Mouse (Mus musculus) CH12.LX (cell line): ENCODE results near the gene Slc22a4. TPM values are rescaled to one million over a fixed set of nuclear protein-coding genes. Genes with fewer than 3 reads are reported as not detected.
"Not testable (repeated sequence)": the region's sequence is repeated elsewhere in the genome, so short reads cannot be mapped to it uniquely, and the experiment has no call there.

ENCODE experiments used
- DNase-seq: peaks from one replicate; pipeline ENCODE4 v3.0.0-alpha.2; 2013; ENCODE audit errors: extremely low read depth
- H3K27ac ChIP-seq: 2 replicates; pipeline ENCODE4 v1.5.1; 2012; ENCODE audit warnings: low read depth, mild to moderate bottlenecking, control low read depth, moderate library complexity; ENCODE audit not compliant: insufficient read depth
- H3K27me3 ChIP-seq: replicated peaks from 2 replicates; pipeline ENCODE3; 2012; ENCODE audit warnings: inconsistent platforms
- H3K36me3 ChIP-seq, 2 experiments: replicated peaks in 1 of 2; 2 replicates each; pipeline versions ENCODE3 to v1.6.1; 2012; ENCODE audit warnings: inconsistent platforms in 1 of 2, low read length in 1 of 2, mild to moderate bottlenecking in 1 of 2, mixed read lengths in 1 of 2, moderate library complexity in 1 of 2; ENCODE audit not compliant: control insufficient read depth in 1 of 2, insufficient read depth in 1 of 2
- H3K4me1 ChIP-seq, 2 experiments: 2 replicates each; pipeline ENCODE4 v1.6.1; 2012; ENCODE audit warnings: inconsistent platforms in 1 of 2, moderate library complexity in 1 of 2; ENCODE audit not compliant: insufficient read depth in 2 of 2, control insufficient read depth in 1 of 2
- H3K4me2 ChIP-seq: 2 replicates; pipeline ENCODE4 v1.6.1; 2012; ENCODE audit warnings: low read depth, mild to moderate bottlenecking, control low read depth; ENCODE audit not compliant: poor library complexity, insufficient read depth, severe bottlenecking
- H3K4me3 ChIP-seq, 3 experiments: fragments of 150-350 bp in 1 of 3; sonication (generic) in 1 of 3; replicated peaks in 1 of 3; 2 replicates each; pipeline versions ENCODE3 to v1.5.1; 2011 to 2012; ENCODE audit warnings: low read depth in 2 of 3, low read length in 2 of 3, mild to moderate bottlenecking in 2 of 3, moderate library complexity in 2 of 3, control low read depth in 1 of 3, improper control_type of control experiment in 1 of 3, inconsistent platforms in 1 of 3, mixed read lengths in 1 of 3; ENCODE audit not compliant: poor library complexity in 1 of 3
- H3K79me2 ChIP-seq: replicated peaks from 2 replicates; pipeline ENCODE4 v1.6.1; 2012; ENCODE audit warnings: mild to moderate bottlenecking, moderate library complexity; ENCODE audit not compliant: control insufficient read depth, poor library complexity, insufficient read depth, severe bottlenecking; ENCODE audit errors: extremely low read depth
- H3K9ac ChIP-seq: 2 replicates; pipeline ENCODE4 v1.6.1; 2012; ENCODE audit warnings: low read depth, mild to moderate bottlenecking, control low read depth, moderate library complexity; ENCODE audit not compliant: insufficient read depth
- H3K9me3 ChIP-seq: replicated peaks from 2 replicates; pipeline ENCODE3; 2012; ENCODE audit warnings: low read length, inconsistent platforms, mixed read lengths
- CHD2 ChIP-seq: IDR thresholded peaks from 2 replicates; pipeline ENCODE4 v1.6.1; 2011; ENCODE audit warnings: low read length, improper control_type of control experiment
- CTCF ChIP-seq, 2 experiments: IDR thresholded peaks in 1 of 2; conservative IDR thresholded peaks in 1 of 2; 2 replicates each; pipeline ENCODE4 v1.5.1; 2011 to 2012; ENCODE audit warnings: low read depth in 2 of 2, low read length in 2 of 2, improper control_type of control experiment in 1 of 2, inconsistent platforms in 1 of 2, mild to moderate bottlenecking in 1 of 2, moderate library complexity in 1 of 2
- E2F4 ChIP-seq: IDR thresholded peaks from 2 replicates; pipeline ENCODE4 v1.6.1; 2011; ENCODE audit warnings: low read depth, low read length, improper control_type of control experiment; ENCODE audit not compliant: insufficient replicate concordance
- EP300 ChIP-seq: IDR thresholded peaks from 2 replicates; pipeline ENCODE4 v1.6.1; 2011; ENCODE audit warnings: low read length, improper control_type of control experiment
- ETS1 ChIP-seq: conservative IDR thresholded peaks from 2 replicates; pipeline ENCODE4 v1.6.1; 2012; ENCODE audit warnings: low read depth, mild to moderate bottlenecking, inconsistent platforms, low read length, improper control_type of control experiment, moderate library complexity
- IRF4 ChIP-seq: IDR thresholded peaks from 2 replicates; pipeline ENCODE4 v1.6.1; 2014; ENCODE audit warnings: low read depth, mild to moderate bottlenecking, inconsistent platforms, low read length, improper control_type of control experiment
- JUND ChIP-seq: conservative IDR thresholded peaks from 2 replicates; pipeline ENCODE4 v1.6.1; 2011; ENCODE audit warnings: low read depth, low read length, improper control_type of control experiment
- KAT2A ChIP-seq: IDR thresholded peaks from 2 replicates; pipeline ENCODE4 v1.6.1; 2012; ENCODE audit warnings: low read length, improper control_type of control experiment, inconsistent platforms; ENCODE audit not compliant: insufficient replicate concordance
- MAFK ChIP-seq: IDR thresholded peaks from 2 replicates; pipeline ENCODE4 v1.6.1; 2011; ENCODE audit warnings: low read length, improper control_type of control experiment; ENCODE audit not compliant: insufficient replicate concordance
- MAX ChIP-seq: IDR thresholded peaks from 2 replicates; pipeline ENCODE4 v1.6.1; 2011; ENCODE audit warnings: low read length, improper control_type of control experiment
- MXI1 ChIP-seq: IDR thresholded peaks from 2 replicates; pipeline ENCODE4 v1.6.1; 2011; ENCODE audit warnings: mild to moderate bottlenecking, low read depth, low read length, improper control_type of control experiment
- MYC ChIP-seq: IDR thresholded peaks from 2 replicates; pipeline ENCODE4 v1.6.1; 2011; ENCODE audit warnings: low read depth, mild to moderate bottlenecking, improper control_type of control experiment, low read length
- POLR2A ChIP-seq: IDR thresholded peaks from 2 replicates; pipeline ENCODE4 v1.6.1; 2011; ENCODE audit warnings: low read depth, mild to moderate bottlenecking, improper control_type of control experiment, low read length
- RCOR1 ChIP-seq: conservative IDR thresholded peaks from 2 replicates; pipeline ENCODE4 v1.6.1; 2012; ENCODE audit warnings: low read depth, mild to moderate bottlenecking, inconsistent platforms, low read length, improper control_type of control experiment
- SMC3 ChIP-seq: IDR thresholded peaks from 2 replicates; pipeline ENCODE4 v1.6.1; 2011; ENCODE audit warnings: low read depth, low read length, improper control_type of control experiment
- ZC3H11A ChIP-seq: IDR thresholded peaks from 2 replicates; pipeline ENCODE4 v1.6.1; 2012; ENCODE audit warnings: low read depth, mild to moderate bottlenecking, inconsistent platforms, low read length, improper control_type of control experiment
- ZKSCAN1 ChIP-seq: IDR thresholded peaks from 2 replicates; pipeline ENCODE4 v1.6.1; 2012; ENCODE audit warnings: low read depth, inconsistent platforms, low read length, improper control_type of control experiment, borderline replicate concordance
- ZMIZ1 ChIP-seq: IDR thresholded peaks from 2 replicates; pipeline ENCODE4 v1.6.1; 2012; ENCODE audit warnings: low read depth, mild to moderate bottlenecking, inconsistent platforms, low read length, improper control_type of control experiment
- dilution Hi-C: fragments of 300-500 bp; cut with MboI; formaldehyde crosslinking; loops from 2 replicates; pipeline ENCODE4 v1.14.3; 2020; ENCODE audit warnings: low sequenced_read_pairs; ENCODE audit not compliant: extremely low pct_unique_long_range_greater_than_20kb, extremely low pct_ligation_motif_present
- in situ Hi-C: fragments of 300-500 bp; cut with MboI; formaldehyde crosslinking; loops from 3 replicates; pipeline ENCODE4 v1.14.3; 2019; ENCODE audit warnings: low sequenced_read_pairs, low pct_ligation_motif_present, low pct_unique_long_range_greater_than_20kb, mixed read lengths
- polyA plus RNA-seq: library from polyadenylated mRNA; unstranded; fragments of >175 nt; gene quantifications from 2 replicates; pipeline ENCODE4 v1.2.1, GENCODE M21; 2012; ENCODE audit warnings: low read depth; ENCODE audit not compliant: insufficient read length
- total RNA-seq, 2 experiments: library from RNA; depleted of rRNA; stranded (reverse); fragments of 300-350 nt in 1 of 2; fragments of >200 nt in 1 of 2; gene quantifications; 2 replicates each; pipeline ENCODE4 v1.2.3; 2012 to 2014

Gene Slc22a4
- total and polyA plus RNA-seq, 3 experiments = not detected

DNA sequence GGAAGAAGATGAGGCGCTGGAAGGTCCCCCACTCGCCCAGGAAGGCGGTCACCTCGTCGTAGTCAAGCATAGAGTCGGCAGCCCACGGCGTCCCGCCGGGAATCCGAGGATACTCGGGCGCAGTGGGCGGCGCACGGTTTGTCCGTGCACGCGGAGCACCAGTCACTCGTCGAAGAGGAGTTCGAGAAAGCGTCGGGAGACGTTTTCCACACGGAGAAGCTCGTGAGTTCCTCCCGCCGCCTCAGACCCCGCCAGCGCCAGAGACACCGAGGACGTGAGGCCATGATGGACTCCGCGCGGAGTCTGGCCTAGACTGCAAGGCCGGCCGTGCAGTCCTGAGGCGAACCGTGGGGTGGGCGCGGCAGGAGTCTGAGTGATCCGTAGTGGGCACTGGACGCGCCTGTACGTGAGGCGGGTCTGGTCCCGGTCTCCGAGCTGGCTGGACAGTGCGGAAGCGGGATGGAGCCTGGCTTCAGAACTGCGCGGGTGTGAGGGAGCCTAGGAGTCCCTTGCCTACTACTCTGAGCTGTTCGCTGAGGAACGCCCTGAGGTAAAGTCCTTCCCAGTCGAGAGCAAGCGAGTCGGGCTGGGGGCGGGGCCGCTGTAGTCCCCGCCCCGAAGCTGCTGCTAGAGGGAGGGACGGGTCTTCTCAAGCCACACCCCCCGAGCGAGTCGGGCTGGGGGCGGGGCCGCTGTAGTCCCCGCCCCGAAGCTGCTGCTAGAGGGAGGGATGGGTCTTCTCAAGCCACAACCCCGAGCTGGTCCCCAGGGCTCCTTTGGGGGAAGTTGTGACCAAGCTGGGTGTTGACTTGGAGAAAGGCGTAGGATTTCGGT lies 47.9 kb downstream of the Slc22a4 start, which contains the start of gene Slc22a21:
Gene Slc22a21, minus strand, starts transcription at position 545 of the 834 bp plus-strand sequence.
- no peak within 1 kb of the TSS for H3K27ac ChIP-seq
- peaks cover 2% of the 10 kb centered on the region for H3K27me3 ChIP-seq
- dilution Hi-C loops = no loop called here
- H3K9ac ChIP-seq = no peak within 1 kb of the TSS
- TF ChIP-seq KAT2A = no peak
- TF ChIP-seq ZC3H11A = no peak
- no peak for TF ChIP-seq RCOR1
- TF ChIP-seq JUND = no peak
- TF ChIP-seq ZKSCAN1 = no peak
- TF ChIP-seq IRF4 = no peak
- TF ChIP-seq POLR2A = no peak
- no peak for TF ChIP-seq CHD2
- no peak for TF ChIP-seq MAFK
- TF ChIP-seq MYC = no peak
- no peak for TF ChIP-seq MAX
- no peak for TF ChIP-seq SMC3
- no peak for TF ChIP-seq ETS1
- TF ChIP-seq MXI1 = no peak
- TF ChIP-seq ZMIZ1 = no peak
- TF ChIP-seq CTCF (conservative IDR thresholded peaks at IDR 0.05 in 1 of 2, IDR thresholded peaks at IDR 0.05 in 1 of 2; ENCODE audit: low read depth in 2 of 2, low read length in 2 of 2) = no peak
- no peak for TF ChIP-seq E2F4
- no peak for TF ChIP-seq EP300
- H3K36me3 ChIP-seq = no peaks in the 10 kb centered on the region
- no peak within 1 kb of the TSS for H3K4me3 ChIP-seq
- H3K79me2 ChIP-seq = no peaks in the 10 kb centered on the region
- peaks cover 4% of the 10 kb centered on the region for H3K9me3 ChIP-seq
- no peak within 1 kb of the TSS for H3K4me2 ChIP-seq
- no peaks in the 10 kb centered on the region for H3K4me1 ChIP-seq
- in situ Hi-C loops = no loop called here
- DNase-seq = no peak

DNA sequence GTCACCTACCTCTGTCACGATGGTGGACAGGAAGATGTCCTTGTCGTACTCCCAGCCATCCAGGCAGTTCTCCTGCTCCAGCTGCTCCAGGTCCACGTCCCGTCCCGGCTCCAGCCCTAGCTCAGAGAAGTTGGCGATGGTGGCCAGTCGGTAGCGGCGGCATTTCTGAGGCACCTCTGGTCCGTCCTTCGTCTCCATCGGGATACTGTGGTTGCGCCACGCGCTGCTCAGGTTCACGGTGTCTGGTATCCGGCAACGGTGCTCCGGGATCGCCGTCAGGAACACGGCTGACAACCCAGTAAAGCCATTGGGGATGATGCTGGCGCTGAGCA lies 48.5 kb downstream of the Slc22a4 start:
- dilution Hi-C loops, in situ Hi-C loops, H3K4me1 ChIP-seq, H3K27ac ChIP-seq, H3K4me2 ChIP-seq, H3K9me3 ChIP-seq, H3K36me3 ChIP-seq, H3K79me2 ChIP-seq, DNase-seq, H3K27me3 ChIP-seq, H3K4me3 ChIP-seq, H3K9ac ChIP-seq: not testable (repeated sequence)
